8 mouse cellular contexts compared by ENCODE assay signal in the genomic region with DNA sequence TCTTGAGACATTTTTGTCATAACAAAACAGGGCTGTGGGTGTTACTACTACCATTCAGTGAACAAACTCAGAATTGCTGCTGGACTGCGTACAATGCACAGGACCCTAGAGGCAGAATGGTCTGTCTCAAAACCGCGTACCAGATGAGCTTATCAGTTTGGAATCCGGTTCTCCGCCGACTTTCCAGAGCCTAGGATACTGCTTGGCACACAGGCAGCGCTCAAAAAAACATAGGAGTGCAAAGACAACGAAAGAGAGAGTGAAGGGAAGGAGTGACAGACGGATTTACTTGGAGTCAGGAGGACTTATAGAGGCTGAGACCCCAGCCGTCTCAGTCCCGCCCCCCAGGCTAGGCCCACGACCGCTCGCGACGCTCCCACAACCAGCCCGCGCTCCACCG. TPM values are rescaled to one million over a fixed set of nuclear protein-coding genes. Genes with fewer than 3 reads are reported as not detected.
A peak's percentile ranks its signal among the peaks of the same experiment; 100 is the strongest.
DNase-seq lines count a peak whose midpoint lies in the region; ATAC-seq and TF ChIP-seq lines count a peak whose summit lies in the region.

No protein-coding gene starts in this region.

- H3K9me3 ChIP-seq in forebrain, embryonic 10.5 days: no peaks in the 10 kb centered on the region
- H3K9me3 ChIP-seq in liver, embryonic 14.5 days (ENCODE audit: control insufficient read depth, low read length): no peaks in the 10 kb centered on the region

- peaks cover 56% of the 10 kb centered on the region for H3K36me3 ChIP-seq in forebrain, embryonic 10.5 days (replicated peaks)
- no peaks in the 10 kb centered on the region; the same call in 1 of the 2 replicates for H3K36me3 ChIP-seq in liver, embryonic 14.5 days (replicated peaks; ENCODE audit: control insufficient read depth, insufficient read depth, low read depth)

- no peaks in the 10 kb centered on the region for H3K27me3 ChIP-seq in forebrain, embryonic 10.5 days (ENCODE audit: poor library complexity, severe bottlenecking)
- no peaks in the 10 kb centered on the region for H3K27me3 ChIP-seq in liver, embryonic 14.5 days (ENCODE audit: control insufficient read depth, insufficient read depth, low read length)

- peak overlapping the region; percentile 78 for H3K9ac ChIP-seq in liver, embryonic 14.5 days (replicated peaks)

- H3K4me2 ChIP-seq in liver, embryonic 14.5 days (ENCODE audit: low read depth): peak overlapping the region; percentile 71

- peak; percentile 64 for DNase-seq in cerebellum, adult 9-10 months
- DNase-seq in cerebellum, postnatal 36 days: no peak
- DNase-seq in 3T3-L1 (ENCODE audit: low read depth, low spot score): peak; percentile 86
- no peak for DNase-seq in forebrain, embryonic 10.5 days (ENCODE audit: extremely low spot score, low spot score)
- no peak for DNase-seq in liver, embryonic 14.5 days (ENCODE audit: low read depth in 3 of 3, low spot score in 3 of 3)
- DNase-seq in ovary, postnatal 36 days (ENCODE audit: low spot score): no peak
- DNase-seq in cerebellum, postnatal 14 days: no peak
- no peak for DNase-seq in gastrocnemius, adult 18-20 months (ENCODE audit: low spot score)

- peak overlapping the region; percentile 92 for H3K27ac ChIP-seq in forebrain, embryonic 10.5 days
- H3K27ac ChIP-seq in liver, embryonic 14.5 days: peak overlapping the region; percentile 11; the same call in 1 of the 2 replicates

- H3K4me3 ChIP-seq in forebrain, embryonic 10.5 days: peak overlapping the region; percentile 83
- peak overlapping the region; percentile 84 to 99 for H3K4me3 ChIP-seq in liver, embryonic 14.5 days (ENCODE audit: insufficient read depth in 1 of 2, low read depth in 2 of 2, low read length in 2 of 2)

- TF ChIP-seq CTCF in liver, embryonic 14.5 days (IDR thresholded peaks at IDR 0.05; ENCODE audit: low read depth): no peak

- no peak for TF ChIP-seq EP300 in liver, embryonic 14.5 days (IDR thresholded peaks at IDR 0.05; ENCODE audit: low read depth)

- peaks cover 58% of the 10 kb centered on the region for H3K4me1 ChIP-seq in forebrain, embryonic 10.5 days
- peaks cover 11 to 29% of the 10 kb centered on the region in 2 experiments for H3K4me1 ChIP-seq in liver, embryonic 14.5 days (replicated peaks; ENCODE audit: control insufficient read depth in 2 of 2, insufficient read depth in 2 of 2, low read length in 1 of 2)

- WGBS in forebrain, embryonic 10.5 days: under 1% methylated on average over 19 of the region's 19 CpGs
- WGBS in liver, embryonic 14.5 days (ENCODE audit: insufficient replicate concordance): 0% methylated on average over 19 of the region's 19 CpGs

- ATAC-seq in liver, embryonic 14.5 days (ENCODE audit: insufficient read depth): no peak

RNA-seq across cellular contexts. Expression of gene Traf7, which starts 0.4 kb away (rescaled TPM):
- 128 and 132 TPM in 2 replicates for polyA plus RNA-seq in forebrain, embryonic 10.5 days (2016; fragmentation: Nextera tagmentation; extraction: Ambion mirVana)
- polyA plus RNA-seq in liver, embryonic 14.5 days (2012; rRNA removed): 55.4 and 64.2 TPM in 2 replicates
- 25.6 and 29.4 TPM in 2 replicates for polyA plus RNA-seq in liver, embryonic 14.5 days (2014; fragmentation: Nextera tagmentation; extraction: Ambion mirVana)
- 10 to 100 TPM; 25.7 to 29.7 TPM for total RNA-seq in gastrocnemius, adult 18-20 months (2021)

RNA-seq across cellular contexts. Expression of gene Rab26, which starts 6.7 kb away (rescaled TPM):
- polyA plus RNA-seq in forebrain, embryonic 10.5 days (2016; fragmentation: Nextera tagmentation; extraction: Ambion mirVana): 1.9 and 3.5 TPM in 2 replicates
- 0.21 and 0.28 TPM in 2 replicates for polyA plus RNA-seq in liver, embryonic 14.5 days (2012; rRNA removed)
- 0.95 and 1.0 TPM in 2 replicates for polyA plus RNA-seq in liver, embryonic 14.5 days (2014; fragmentation: Nextera tagmentation; extraction: Ambion mirVana)
- total RNA-seq in gastrocnemius, adult 18-20 months (2021): not detected

RNA-seq across cellular contexts. Expression of gene Pkd1, which starts 22.3 kb away (rescaled TPM):
- polyA plus RNA-seq in forebrain, embryonic 10.5 days (2016; fragmentation: Nextera tagmentation; extraction: Ambion mirVana): 12.9 and 16.3 TPM in 2 replicates
- 3.4 and 4.0 TPM in 2 replicates for polyA plus RNA-seq in liver, embryonic 14.5 days (2012; rRNA removed)
- polyA plus RNA-seq in liver, embryonic 14.5 days (2014; fragmentation: Nextera tagmentation; extraction: Ambion mirVana): 1.8 and 2.9 TPM in 2 replicates
- 10 to 100 TPM; 12.8 to 21.4 TPM for total RNA-seq in gastrocnemius, adult 18-20 months (2021)

RNA-seq across cellular contexts. Expression of gene Caskin1, which starts 38.9 kb away (rescaled TPM):
- polyA plus RNA-seq in forebrain, embryonic 10.5 days (2016; fragmentation: Nextera tagmentation; extraction: Ambion mirVana): 3.8 and 4.3 TPM in 2 replicates
- polyA plus RNA-seq in liver, embryonic 14.5 days (2012; rRNA removed): 0.09 and 0.11 TPM in 2 replicates
- 0.08 TPM in 2 replicates for polyA plus RNA-seq in liver, embryonic 14.5 days (2014; fragmentation: Nextera tagmentation; extraction: Ambion mirVana)
- total RNA-seq in gastrocnemius, adult 18-20 months (2021): under 1 TPM; 0.09 to 0.17 TPM

RNA-seq across cellular contexts. Expression of gene Mlst8, which starts 48.4 kb away (rescaled TPM):
- 36.8 and 40.0 TPM in 2 replicates for polyA plus RNA-seq in forebrain, embryonic 10.5 days (2016; fragmentation: Nextera tagmentation; extraction: Ambion mirVana)
- polyA plus RNA-seq in liver, embryonic 14.5 days (2012; rRNA removed): 13.5 and 18.5 TPM in 2 replicates
- 9.6 and 11.2 TPM in 2 replicates for polyA plus RNA-seq in liver, embryonic 14.5 days (2014; fragmentation: Nextera tagmentation; extraction: Ambion mirVana)
- 10 to 100 TPM in 1 of 2 experiments, 1 to 10 TPM in 1; 9.9 to 11.1 TPM for total RNA-seq in gastrocnemius, adult 18-20 months (2021)

Comparison
In these comparisons a context has a peak if more than half of its experiments do, and no peak if none do; other contexts are left out.
1. DNase-seq: peak in cerebellum, adult 9-10 months (single experiment) and 3T3-L1 (single experiment); none in cerebellum, postnatal 36 days (0 of 2), forebrain, embryonic 10.5 days (single experiment), liver, embryonic 14.5 days (0 of 3), ovary, postnatal 36 days (single experiment), cerebellum, postnatal 14 days (0 of 2) and gastrocnemius, adult 18-20 months (single experiment).